Mouse (Mus musculus): ENCODE measurements around the gene Hoxd12.
A peak's percentile ranks its signal among the peaks of the same experiment; 100 is the strongest.

The Hoxd12 gene

DNA sequence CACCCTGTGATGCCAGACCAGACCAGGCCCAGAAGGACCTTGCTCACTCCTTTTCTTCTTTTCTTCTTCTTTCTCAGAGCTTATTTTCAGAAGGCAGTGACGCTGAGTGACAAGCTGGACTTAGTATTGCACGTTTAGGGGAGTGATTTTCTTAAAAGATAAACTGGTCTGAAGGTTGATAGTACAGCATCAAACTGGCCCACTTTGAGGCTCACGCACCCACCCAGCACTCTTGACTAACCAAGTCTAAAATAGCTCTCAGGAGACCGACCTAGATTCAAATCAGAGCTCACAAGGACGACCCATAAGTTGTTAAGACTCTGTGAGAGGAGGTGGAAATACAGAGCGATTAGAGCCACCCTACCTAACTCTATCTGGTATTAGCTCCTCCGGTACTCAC is 8.4 kb upstream of the Hoxd12 start:
- DNase-seq, result no peak

DNA sequence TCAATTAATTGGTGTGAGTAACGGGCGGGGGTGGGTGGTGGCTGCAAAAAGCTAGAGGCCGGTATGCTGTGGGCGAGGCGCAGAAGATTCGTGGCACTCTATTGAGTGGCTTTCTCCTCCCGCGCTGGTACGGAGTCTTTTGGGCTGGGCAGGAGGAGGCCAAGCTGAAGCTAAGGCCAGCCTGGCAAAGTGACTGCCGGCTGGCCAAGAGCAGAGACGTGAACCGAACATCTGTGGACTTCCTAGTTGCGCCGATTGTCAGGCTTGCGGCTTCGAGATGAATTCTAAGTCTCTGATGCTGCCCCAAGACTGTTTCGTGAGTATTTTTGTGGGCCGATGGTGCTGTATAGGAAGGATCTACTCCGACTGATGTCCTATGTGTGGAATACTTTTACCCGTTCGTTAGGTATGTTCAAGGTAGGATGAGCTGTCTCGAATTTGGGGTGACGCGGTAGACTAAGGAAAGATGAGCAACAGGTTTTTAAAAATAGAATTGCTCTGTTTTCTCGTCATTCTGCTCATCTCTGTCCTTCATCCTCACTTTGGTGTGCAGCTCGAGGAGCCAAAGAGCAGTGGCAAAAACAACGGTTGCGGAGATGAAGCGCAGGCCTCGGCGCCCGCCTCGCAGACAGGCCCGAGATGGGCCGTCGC is 7.5 kb upstream of the Hoxd12 start:
- peak; percentile 6 for DNase-seq

DNA sequence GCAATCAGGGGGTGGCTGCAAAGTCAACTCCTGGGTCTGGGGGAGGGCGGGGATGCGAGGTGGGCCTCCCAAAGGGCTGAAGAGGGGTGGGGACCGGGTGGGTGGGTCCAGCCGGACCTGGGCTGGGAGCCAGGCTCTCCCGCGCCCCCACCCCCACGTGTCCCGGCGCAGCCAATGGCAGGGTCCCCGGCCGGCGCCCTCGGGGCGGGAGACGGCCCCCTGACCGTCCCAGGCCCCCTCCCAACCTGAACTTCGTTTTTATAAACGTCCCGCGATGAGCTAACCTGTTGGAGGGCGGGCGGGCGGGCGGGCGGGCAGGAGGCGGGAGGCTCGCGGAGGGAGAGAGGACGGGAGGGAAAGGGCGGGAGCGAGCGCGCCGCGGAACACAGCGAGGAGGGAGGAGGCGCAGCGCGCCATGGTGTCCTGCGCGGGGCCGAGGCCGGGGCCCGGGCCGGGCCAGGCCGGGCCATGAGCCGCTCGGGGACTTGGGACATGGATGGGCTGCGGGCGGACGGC is 6.9 kb upstream of the Hoxd12 start, which contains the start of gene Hoxd13:
Gene Hoxd13 (plus strand): TSS at position 469 of the 516 bp plus-strand sequence.
- DNase-seq, result no peak

DNA sequence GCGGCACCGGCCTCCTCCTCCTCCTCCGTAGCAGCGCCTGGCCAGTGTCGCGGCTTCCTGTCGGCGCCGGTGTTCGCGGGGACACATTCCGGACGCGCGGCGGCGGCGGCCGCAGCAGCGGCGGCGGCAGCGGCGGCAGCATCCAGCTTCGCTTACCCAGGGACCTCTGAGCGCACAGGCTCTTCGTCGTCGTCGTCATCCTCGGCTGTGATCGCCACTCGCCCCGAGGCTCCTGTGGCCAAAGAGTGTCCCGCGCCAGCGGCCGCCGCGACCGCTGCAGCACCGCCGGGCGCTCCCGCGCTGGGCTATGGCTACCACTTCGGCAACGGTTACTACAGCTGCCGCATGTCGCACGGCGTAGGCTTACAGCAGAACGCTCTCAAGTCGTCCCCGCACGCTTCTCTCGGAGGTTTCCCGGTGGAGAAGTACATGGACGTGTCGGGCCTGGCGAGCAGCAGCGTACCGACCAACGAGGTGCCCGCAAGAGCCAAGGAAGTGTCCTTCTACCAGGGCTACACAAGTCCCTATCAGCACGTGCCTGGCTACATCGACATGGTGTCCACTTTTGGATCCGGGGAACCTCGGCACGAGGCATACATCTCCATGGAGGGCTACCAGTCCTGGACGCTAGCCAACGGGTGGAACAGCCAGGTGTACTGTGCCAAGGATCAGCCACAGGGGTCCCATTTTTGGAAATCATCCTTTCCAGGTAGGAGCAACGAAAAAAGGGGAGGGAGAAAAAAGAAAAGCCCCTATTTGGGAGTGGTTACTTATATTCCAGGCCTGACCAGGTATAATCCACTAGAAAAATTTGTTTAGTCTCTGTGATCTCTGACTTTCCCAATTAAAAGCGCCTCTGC is 6.2 kb upstream of the Hoxd12 start:
- peak; percentile 19 for DNase-seq

DNA sequence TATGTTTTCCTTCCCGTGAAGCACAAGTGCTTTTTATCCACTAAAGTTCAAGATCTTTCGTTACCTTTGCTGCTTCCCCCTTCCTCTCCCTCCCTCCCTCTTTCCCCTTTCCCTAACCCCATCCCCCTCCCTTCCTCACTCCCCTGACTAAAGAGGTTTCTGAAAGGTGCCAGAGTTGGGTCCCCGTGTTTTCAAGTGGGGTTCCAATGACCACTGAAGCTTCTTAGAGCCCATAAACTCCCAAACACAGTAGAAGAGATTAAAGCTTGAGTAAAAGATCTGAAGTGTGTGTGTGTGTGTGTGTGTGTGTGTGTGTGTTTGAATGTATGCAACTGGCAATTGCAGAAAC is 5.6 kb upstream of the Hoxd12 start:
- no peak for DNase-seq

DNA sequence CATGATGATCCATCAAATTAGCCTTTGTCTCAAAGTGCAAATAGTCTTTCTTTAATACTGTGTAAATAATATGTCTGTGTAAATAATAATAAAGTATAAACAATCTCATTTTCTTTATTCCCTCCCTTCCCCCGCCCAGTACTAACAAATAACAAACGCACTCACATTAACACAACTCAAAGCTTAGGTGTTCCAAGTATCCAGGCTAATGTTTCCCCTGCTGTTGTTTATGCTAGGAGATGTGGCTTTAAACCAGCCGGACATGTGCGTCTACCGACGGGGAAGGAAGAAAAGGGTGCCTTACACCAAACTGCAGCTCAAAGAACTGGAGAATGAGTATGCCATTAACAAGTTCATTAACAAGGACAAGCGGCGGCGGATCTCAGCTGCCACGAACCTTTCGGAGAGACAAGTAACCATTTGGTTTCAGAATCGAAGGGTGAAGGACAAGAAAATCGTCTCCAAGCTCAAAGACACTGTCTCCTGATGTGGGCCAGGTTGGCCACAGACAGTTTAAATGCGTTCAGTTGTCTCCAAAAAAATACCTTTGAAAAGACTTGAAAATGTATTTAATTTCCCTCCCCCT is 5.1 kb upstream of the Hoxd12 start:
- no peak for DNase-seq

DNA sequence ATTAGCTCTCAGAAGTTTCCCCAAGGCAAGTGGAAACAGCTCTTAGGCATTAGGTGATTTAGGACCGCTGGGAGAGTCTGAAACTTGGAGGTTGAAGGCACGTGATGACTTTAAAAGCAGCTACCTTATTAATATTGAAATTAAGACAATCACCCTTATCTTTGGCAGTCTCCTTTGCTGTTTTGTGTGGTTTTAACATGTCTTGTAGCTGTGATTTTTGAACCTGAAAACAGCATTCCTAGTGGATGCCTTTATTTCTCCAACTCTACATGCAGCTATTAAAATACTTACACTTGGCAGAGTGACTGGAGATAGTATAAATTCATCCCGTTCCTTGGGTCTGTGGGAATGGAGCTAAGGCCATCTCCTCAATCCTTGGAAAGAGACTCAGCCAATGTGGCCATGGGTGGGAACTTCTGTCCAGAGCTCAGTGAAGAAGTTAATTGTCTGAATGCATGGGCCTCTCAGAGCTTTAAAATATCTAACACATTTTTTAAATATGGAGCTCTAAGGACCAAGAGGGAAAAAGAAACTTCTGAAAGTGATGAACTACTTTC is 4.1 kb upstream of the Hoxd12 start:
- no peak for DNase-seq

DNA sequence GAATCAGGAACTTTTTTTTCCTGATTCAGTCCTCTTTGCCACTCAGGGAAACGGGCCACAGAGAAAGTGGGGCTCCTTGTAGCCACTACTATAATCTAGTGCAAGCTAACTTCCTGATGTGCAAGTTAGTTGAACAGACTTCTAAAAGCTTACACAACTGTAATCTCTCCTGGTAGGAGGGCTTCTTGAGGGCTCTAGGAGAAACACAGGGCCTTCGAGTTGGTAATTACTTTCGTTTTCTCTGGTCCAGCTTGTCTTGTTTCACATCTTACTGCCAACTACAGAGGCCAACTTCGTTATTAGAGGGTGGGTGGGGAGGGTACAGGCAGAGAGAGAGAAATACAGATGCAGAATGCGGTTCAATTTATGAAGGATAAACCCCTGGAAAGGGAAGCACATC is 3.0 kb upstream of the Hoxd12 start:
- no peak for DNase-seq

DNA sequence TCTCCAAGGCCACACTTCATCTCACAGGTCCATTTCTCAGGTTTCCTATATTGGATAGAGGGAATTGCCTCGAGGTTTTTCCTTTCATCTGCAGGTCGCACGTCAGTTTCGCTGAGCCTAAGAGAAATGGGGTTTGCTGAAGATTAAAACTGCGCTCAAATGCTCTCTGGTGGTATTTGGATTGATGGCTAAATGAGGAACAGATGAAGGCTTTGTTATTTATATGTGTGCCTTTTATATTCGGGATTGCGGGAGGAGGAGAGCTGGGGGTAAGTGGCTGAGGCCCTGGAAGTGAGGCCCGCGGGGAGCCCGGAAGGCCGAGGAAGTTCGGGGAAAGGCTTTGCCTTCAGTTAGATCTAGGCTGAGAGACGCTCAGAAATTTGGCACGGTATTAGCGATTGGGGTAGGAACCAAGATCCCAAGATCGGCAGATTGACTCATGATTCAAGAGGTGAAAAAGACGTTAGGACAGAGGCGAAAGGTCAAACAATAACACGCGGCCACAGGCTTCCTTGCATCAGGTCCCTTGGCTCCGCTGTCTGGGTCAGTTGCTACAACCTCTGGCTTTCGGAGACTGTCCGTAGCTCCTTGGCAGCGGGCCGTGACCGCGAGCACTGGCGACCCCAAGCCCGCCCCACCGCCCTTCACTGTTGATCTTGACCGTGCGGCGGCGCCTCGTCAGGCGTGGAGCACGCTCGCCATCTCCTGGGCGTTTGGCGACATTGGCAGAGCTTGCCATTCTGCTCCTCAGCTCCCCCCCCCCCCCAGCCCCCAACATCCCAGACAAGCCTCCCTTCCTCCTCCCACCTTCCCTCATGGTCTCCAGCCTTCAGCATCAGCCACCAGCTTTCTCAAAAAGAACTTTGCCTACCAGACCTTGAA is 2.1 kb upstream of the Hoxd12 start:
- DNase-seq, result no peak

DNA sequence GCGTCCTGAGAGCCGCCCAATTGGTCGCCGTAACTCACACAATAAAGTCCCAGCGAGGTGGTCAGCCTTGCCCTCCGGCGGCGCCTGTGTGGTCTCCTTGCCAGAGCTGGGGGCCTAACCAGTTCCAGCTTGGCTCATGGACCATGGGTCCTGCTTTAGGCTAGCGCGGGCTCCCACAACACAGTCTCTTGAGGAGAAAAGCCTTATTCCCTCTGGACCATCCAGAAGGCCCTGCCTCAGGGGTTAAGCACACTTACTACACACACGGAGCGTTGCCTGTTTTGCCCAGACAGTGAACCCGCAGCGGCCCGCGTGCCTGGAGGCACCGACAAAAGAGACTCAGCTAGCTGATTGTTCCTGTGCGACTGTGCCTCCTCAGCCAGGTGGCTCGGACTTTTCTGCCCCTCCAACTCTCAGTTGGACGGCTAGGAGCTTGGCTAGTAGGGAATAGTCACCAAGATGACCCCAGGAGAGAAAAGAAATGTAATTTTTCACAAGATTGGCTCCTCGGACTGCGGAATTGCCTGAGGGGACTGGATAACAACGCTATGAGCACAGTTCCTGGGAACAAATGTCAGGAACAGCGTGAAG is 883 bp upstream of the Hoxd12 start:
- no peak for DNase-seq

DNA sequence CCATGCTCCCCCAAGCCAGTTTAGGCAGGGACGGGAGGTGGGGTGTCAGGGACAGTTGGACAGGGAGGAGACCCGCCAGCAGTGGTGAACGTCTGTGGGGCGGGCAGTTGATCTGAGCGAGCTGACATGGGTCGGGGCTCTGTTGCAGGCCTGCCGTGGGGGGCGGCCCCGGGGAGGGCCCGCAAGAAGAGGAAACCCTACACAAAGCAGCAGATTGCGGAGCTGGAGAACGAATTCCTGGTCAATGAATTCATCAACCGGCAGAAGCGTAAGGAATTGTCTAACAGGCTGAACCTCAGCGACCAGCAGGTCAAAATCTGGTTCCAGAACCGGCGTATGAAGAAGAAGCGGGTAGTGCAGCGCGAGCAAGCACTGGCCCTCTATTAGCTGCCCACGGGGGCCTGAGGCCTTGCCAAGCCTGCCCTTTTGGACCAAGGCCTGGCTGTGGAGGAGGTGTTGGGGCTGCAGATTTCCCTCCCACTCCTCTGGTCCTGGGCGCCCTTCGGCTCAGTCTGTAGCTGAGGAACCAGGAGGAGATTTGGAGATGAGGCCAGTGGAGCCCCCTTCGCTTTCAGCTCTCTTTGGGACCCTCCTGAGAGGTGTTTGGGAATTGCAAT is 961 bp downstream of the Hoxd12 start:
- DNase-seq, result no peak

DNA sequence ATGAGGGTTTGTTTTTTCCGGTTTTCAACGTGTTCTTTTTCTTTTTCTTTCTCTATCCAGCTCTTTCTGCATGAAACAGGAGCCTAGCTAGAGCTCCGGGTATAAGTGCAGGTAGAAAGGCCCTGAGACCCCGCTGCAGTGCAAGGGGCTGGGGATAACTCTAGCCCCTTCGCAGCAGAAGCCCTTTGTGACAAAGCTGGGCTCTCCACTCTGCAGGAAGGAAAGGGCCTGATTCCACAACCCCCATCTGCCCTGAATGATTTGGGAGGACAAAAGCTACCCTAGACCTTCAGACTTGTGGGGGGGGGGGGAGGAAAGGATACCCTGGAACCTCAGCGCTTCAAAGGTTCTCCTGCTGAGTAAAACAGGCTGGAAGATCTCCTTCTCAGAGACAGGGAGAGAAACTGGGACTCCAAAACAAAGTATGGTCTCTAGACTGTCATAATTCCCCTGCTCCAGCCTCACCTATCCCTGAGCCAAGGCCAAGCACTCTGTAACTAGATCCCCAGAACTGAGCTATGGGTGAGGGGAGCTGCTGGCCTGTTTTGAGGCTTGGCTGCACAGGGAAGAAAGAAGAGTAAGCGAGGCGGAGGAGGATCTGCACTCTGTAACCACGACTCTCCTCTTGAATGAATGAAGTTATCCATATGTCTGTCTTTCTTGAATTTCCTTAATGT is 1.7 kb downstream of the Hoxd12 start:
- DNase-seq, result no peak

DNA sequence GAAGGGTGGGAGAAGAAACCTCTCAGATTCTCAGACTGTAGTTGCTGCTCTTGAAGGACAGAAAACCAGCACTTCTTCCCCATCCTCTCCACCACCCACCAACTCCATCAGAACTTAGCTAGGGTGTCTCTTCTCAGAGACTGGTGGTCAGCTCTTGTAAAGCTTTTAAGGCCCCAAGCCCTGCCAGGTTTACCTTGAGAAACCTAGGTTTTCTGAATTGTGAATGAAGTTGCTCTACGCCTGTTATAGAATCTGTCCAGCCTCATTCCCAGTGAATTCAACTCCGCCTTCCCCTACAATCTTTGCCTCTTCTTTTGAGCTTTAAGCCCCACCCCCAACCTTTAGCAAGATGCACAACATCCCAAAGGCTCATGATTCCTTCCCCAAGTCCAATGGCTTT is 2.3 kb downstream of the Hoxd12 start:
- no peak for DNase-seq

DNA sequence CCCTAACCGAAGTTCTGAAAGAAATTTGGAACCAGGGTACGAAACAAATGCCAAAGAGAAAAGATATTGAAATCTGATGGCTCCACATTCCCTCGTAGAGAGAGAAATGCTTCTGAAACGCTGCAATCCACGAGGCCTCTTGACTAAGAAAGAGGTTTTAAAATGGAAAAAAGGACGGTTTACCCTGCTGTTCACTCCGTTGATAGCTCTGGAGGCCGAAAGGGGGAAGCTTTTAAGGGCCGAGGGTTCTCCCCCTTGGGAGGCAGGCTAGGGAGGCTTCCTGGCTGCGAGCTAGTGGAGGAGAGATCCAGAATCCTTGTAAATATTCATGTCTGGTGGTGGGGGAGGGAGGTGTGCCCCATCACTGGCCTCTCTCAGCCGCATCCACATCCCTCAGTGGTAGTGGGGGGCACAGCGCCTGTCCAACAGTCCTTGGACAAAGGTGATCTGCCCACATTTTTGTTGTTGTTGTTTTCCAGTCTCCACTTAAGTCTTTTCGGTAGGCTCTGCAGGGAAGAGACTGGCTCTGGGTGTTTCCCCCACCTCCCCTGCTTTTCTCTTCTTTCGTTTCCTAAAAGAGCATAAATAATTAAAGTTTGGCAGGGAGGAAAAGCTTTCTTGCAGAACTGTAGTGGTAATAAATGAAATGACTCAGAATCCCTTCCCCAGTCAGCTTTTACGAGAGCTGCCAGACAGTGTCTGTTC is 4.2 kb downstream of the Hoxd12 start, which contains the start of gene Hoxd11:
Gene Hoxd11 (plus strand): TSS at position 667 of the 705 bp plus-strand sequence.
- DNase-seq, result no peak

DNA sequence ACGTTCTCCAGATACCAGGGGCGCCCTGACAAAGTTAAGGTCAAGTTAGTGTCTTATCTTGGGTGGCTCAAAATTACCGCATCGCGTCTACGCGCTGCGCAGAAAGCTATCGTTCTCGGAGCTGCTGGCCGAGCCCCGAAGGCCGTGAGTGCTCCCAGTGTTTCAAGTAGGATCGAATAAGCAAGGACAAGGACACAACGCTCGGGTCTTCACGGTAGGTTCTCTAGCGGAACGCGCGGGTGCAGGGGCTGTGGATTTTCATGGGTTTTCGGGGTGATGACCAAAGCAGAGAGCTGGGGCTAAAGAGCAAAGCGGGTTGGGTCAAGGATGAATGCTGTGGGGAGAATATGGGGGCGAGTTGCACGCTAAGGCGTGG is 4.8 kb downstream of the Hoxd12 start:
- no peak for DNase-seq

DNA sequence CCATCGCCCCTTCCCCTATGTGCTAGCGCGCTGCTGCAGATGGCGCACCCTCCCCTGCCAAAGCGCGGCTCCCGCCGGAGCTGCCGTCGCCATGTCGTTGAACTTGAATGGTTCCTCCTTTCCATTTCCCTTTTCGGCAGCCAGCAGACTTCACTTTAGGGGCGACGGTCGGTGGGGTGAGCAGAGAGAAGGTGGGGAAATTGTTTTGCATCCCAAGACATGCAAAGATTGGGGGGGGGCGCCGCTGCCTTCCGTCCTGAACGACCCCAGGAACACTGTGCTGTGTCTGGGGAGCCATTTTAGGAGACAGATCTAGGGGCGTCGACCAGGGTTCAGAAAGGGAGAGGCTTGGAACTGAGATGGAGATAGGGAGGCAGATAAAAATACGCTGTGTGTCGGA is 5.2 kb downstream of the Hoxd12 start:
- DNase-seq, result no peak

DNA sequence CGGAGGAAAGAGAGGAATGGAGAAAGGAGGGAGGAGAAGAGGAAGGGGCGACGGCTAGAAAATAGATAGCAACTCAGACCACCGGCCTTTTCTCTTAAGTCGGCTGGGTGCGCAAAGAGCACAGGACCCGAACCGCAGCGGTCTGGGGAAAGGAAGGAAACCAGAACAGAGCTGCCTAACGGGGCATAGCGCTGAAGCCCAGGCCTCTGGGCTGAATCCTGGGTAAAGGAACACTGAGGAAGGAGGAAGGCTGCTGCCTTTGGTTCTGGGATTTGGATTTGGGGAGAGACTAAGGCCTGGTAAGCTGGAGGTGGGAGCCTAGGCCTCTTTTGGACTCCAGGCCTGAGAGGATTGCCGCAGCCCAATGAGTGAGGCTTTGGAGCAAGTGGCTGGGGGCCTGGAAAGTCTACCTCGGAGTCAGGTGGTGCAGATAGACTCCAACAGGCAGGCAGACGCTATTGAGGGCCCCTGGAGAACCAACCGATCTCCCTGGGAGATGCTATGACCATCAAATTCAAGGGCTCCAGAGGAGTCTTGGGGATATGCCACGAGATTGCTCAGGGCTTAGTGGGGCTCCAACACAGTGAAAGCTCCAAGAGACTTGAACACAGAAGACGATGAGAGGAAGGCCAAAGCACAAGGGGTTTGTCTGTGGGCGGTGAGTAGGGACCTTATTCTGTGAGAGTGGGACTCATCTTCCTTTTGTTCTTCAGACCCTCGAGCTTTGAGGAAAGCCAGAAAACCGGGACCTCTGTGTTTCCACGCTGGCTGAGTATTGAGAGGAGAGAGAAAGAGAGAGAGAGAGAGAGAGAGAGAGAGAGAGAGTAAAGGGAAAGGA is 6.0 kb downstream of the Hoxd12 start:
- DNase-seq, result no peak

DNA sequence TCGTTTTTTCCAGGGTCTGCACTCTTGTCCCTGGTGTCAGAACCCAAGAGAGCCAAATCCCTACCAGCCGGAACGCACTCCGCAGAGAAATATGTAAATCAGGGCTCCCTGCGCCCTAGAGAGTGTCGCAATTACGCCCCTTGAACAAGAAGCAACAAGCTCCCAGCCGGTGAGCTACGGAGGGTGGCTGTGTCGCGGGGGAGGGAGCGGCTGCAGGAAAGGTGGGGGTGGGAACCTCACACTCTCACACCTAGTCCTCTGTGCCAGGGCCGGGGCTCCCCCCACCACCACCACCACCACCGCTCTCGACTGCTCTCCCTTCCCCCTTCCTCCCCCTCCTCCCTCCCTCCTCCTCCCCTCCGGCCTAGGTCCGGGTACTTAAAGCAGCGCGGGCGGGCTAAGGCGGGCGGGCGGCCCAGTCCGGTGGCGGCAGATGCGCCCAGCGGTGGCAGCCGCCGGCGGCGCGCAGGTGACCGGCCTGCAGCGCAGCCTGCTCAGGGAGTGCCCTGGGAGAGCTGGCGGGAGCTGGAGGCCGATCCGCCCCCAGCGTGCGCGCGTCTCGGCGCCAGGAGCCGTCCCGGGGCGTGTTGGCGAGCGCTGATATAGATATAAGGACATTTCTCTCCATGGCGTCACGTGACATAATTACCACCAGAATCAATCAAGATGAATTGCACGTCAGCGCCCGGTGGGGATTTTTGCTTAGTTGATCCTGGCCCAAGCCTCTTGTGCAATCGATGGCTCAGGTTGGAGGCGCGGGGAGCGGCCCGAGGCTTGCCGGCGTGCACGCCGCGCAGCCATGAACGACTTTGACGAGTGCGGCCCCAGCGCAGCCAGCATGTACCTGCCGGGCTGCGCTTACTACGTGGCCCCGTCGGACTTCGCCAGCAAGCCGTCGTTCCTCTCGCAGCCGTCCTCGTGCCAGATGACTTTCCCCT is 7.0 kb downstream of the Hoxd12 start:
- DNase-seq, result no peak
